Mouse (Mus musculus) forebrain, embryonic 15.5 days (tissue): ENCODE data around the gene Xirp1. TPM values are rescaled to one million over a fixed set of nuclear protein-coding genes. Genes with fewer than 3 reads are reported as not detected.

Source experiments
- ATAC-seq: fragments of 200-750 bp; cut with Nextera tagmentation; replicated peaks from 2 replicates; pipeline ENCODE4 v1.8.0; 2017; ENCODE audit warnings: mild to moderate bottlenecking, moderate TSS enrichment, moderate library complexity
- H3K27ac ChIP-seq: fragments of 300-500 bp; sonication (generic); replicated peaks from 2 replicates; pipeline ENCODE4 v1.5.1; 2015; ENCODE audit warnings: mild to moderate bottlenecking, inconsistent platforms
- H3K27me3 ChIP-seq: fragments of 300-500 bp; sonication (generic); 2 replicates; pipeline ENCODE4 v1.6.1; 2015; ENCODE audit warnings: inconsistent platforms
- H3K36me3 ChIP-seq: fragments of 300-500 bp; sonication (generic); 2 replicates; pipeline ENCODE4 v1.6.1; 2015; ENCODE audit warnings: mild to moderate bottlenecking, inconsistent platforms
- H3K4me1 ChIP-seq: fragments of 300-500 bp; sonication (generic); 2 replicates; pipeline ENCODE4 v1.6.1; 2015; ENCODE audit warnings: inconsistent platforms
- H3K4me2 ChIP-seq: fragments of 300-500 bp; sonication (generic); replicated peaks from 2 replicates; pipeline ENCODE4 v1.6.1; 2015; ENCODE audit warnings: mild to moderate bottlenecking, inconsistent platforms
- H3K4me3 ChIP-seq: fragments of 300-500 bp; sonication (generic); 2 replicates; pipeline ENCODE4 v1.5.1; 2015; ENCODE audit warnings: mild to moderate bottlenecking, inconsistent platforms
- H3K9ac ChIP-seq: fragments of 300-500 bp; sonication (generic); replicated peaks from 2 replicates; pipeline ENCODE4 v1.6.1; 2015; ENCODE audit warnings: mild to moderate bottlenecking, inconsistent platforms
- H3K9me3 ChIP-seq: fragments of 300-500 bp; sonication (generic); 2 replicates; pipeline ENCODE4 v1.6.1; 2016; ENCODE audit warnings: inconsistent platforms
- WGBS: fragments of 180-500 bp; shearing (Covaris S2); methylation state at CpG from one replicate; pipeline ENCODE4 v1.1.7; 2015; ENCODE audit warnings: mixed read lengths; 5-methylcytosine and 5-hydroxymethylcytosine counted together
- polyA plus RNA-seq: library from polyadenylated mRNA; unstranded; fragments of >200 nt; fragmentation: Nextera tagmentation; extraction: Ambion mirVana; gene quantifications from 2 replicates; pipeline ENCODE4 v1.2.1, GENCODE M21; 2015

Gene Xirp1
- polyA plus RNA-seq, 1 experiment from 2014 or later: not detected

DNA sequence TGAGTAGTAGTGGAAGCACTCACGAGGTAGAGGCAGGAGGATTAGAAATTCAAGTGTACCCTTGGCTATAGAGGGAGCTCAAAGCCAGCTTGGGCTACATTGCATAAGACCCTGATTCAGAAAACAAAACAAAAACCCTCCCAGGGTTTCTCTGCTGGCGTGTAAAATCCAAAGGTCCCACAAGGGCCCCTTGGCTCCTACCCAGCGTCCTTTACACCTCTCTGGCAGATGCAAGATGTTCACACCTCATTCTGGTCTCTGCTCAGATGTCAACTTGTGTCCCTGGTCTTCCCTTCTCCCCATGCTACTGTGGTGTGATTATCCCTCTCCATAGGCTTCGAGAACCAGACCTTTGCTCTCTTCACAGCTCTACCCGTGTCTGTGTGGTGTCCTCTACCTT lies 22.6 kb downstream of the Xirp1 start:
- 75% methylated on average over 5 of the region's 5 CpGs for WGBS

DNA sequence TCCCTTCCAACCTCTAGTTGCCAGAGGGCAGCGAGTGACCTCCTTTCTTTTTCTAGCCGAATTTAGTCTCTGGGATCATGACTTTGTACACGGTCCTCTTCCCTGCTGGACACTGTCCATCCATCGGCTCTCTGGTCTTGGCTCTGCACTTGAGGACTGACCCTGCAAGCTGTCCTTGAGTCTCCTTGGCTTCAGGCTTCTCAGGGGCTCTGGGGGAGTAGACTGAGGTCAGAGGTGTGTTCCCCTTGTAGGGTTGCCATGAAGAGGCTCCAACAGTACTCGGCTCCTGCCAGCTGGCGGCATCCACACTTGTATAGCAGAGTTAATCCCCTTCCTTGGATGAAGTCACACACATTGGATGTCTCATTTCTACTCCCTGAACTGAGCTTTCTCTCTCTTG lies 23.8 kb downstream of the Xirp1 start:
- Histone ChIP-seq H3K4me2 (no peak overlapping the region), H3K36me3 (no peaks in the 10 kb centered on the region), H3K27ac (no peak overlapping the region), H3K9ac (no peak overlapping the region), H3K9me3 (no peaks in the 10 kb centered on the region), H3K4me3 (no peak overlapping the region), H3K4me1 (peaks cover 13% of the 10 kb centered on the region), H3K27me3 (no peaks in the 10 kb centered on the region)
- no peak for ATAC-seq
- 70% methylated on average over 6 of the region's 6 CpGs for WGBS

More for the DNA sequence above, 22.6 kb downstream of the Xirp1 start:
- Histone ChIP-seq H3K27ac (no peak overlapping the region), H3K4me3 (no peak overlapping the region), H3K9ac (no peak overlapping the region), H3K27me3 (no peaks in the 10 kb centered on the region), H3K36me3 (no peaks in the 10 kb centered on the region), H3K4me2 (no peak overlapping the region), H3K4me1 (peaks cover 13% of the 10 kb centered on the region), H3K9me3 (no peaks in the 10 kb centered on the region)
- ATAC-seq: no peak

DNA sequence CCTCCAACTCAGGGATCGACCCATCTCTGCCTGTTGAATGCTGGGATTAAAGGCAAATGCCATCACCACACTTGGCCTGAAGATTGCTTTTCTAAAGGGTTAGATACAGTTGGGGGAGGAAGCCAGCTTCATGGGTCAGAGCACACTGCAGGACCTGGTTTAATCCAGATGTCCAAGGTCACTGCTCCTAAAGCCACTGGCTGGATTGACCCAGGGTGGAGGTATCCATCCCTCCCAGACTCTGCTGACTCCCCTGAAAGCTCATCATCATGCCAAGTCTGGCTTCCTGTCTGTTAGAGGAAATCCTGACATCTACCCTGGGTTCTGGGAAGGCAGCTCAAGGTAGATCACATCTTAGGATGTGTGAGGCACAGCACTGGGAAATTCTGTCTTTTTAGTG lies 24.6 kb downstream of the Xirp1 start:
- Histone ChIP-seq H3K4me3 (no peak overlapping the region), H3K9me3 (no peaks in the 10 kb centered on the region), H3K4me1 (peaks cover 9% of the 10 kb centered on the region), H3K27me3 (no peaks in the 10 kb centered on the region), H3K9ac (no peak overlapping the region), H3K4me2 (no peak overlapping the region), H3K36me3 (no peaks in the 10 kb centered on the region), H3K27ac (no peak overlapping the region)
- WGBS: 88% methylated on average over 1 of the region's 1 CpGs
- ATAC-seq: no peak

DNA sequence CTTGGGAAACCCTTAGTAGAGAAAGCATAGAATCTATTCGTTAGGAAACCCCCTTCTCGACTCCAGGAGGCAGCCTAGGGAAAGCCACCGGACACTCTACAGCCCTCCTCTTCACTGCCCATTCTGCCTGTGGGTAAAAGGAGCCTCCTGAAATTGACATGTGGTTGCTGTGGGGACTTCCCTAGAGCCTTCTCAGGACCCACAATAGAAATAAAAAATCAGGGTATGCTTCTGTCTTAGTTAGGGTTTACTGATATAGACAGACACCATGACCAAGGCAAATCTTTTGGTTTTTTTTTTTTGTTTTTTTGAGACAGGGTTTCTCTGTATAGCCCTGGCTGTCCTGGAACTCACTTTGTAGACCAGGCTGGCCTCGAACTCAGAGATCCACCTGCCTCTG lies 27.3 kb downstream of the Xirp1 start:
- Histone ChIP-seq H3K9ac (no peak overlapping the region), H3K36me3 (no peaks in the 10 kb centered on the region), H3K9me3 (no peaks in the 10 kb centered on the region), H3K4me1 (no peaks in the 10 kb centered on the region), H3K27me3 (no peaks in the 10 kb centered on the region), H3K4me2 (no peak overlapping the region), H3K27ac (no peak overlapping the region), H3K4me3 (no peak overlapping the region)
- no peak for ATAC-seq
- WGBS: 86% methylated on average over 4 of the region's 4 CpGs

DNA sequence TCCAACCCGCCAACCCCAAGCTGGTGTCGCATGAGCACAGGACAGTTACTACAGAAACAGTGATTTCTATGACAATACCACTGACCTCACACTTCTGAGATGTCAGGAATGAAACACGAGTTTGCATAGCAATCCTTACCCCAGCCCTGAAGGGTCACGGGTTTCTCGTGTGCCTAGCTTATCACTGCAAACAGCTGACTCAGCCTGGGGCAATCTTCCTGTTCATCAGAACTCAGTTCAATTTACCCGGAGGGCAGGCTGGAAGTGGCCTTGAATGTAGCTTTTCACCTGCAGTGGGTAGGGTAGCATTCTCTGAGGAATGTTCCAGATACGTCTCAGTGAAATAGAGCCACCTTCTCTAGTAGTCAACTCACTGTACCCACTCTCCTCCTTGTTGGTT lies 29.2 kb downstream of the Xirp1 start:
- H3K4me3 ChIP-seq: no peak overlapping the region
- no peak for ATAC-seq
- H3K9ac ChIP-seq: no peak overlapping the region
- H3K36me3 ChIP-seq: no peaks in the 10 kb centered on the region
- H3K27me3 ChIP-seq: no peaks in the 10 kb centered on the region
- H3K4me1 ChIP-seq: no peaks in the 10 kb centered on the region
- no peak overlapping the region for H3K27ac ChIP-seq
- H3K4me2 ChIP-seq: no peak overlapping the region
- no peaks in the 10 kb centered on the region for H3K9me3 ChIP-seq
- 86% methylated on average over 7 of the region's 7 CpGs for WGBS

DNA sequence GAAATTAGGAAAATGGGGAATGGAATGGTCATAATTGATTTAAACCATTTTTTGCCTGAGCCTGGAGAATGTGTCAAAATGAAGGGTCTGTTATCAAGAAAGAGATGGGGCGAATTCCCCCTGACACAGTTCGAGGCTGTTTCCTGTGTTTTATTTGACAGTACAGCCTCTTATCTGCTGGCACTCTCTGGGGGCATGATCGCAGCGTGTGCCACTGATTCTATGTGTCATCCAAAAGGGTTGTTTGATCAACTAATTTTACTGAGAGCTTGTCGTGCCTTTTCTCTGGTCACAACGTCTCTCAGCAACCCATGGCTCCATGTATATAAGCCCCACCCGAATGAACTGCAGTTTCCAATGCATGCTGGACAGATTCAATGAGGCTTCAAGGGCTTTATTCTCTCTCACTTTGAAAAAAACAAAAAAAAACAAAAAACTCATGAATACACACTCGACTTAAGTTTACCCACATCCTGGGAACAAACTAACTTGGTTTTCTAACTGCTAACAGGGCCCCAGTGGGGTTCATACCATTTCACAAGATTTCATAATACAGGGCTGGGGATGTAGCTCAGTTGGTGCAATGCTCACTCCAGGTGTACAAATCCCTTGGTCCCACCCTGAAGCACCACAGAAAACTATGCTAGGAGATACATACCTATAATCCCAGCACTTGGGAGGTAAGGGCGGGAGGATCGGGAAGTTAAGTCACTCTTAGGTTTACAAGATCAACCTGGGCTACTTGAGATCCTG lies 30.1 kb downstream of the Xirp1 start:
- no peak for ATAC-seq
- no peak overlapping the region for H3K4me2 ChIP-seq
- H3K9me3 ChIP-seq: no peaks in the 10 kb centered on the region
- H3K27ac ChIP-seq: no peak overlapping the region
- no peak overlapping the region for H3K4me3 ChIP-seq
- no peaks in the 10 kb centered on the region for H3K36me3 ChIP-seq
- H3K9ac ChIP-seq: no peak overlapping the region
- no peaks in the 10 kb centered on the region for H3K4me1 ChIP-seq
- H3K27me3 ChIP-seq: no peaks in the 10 kb centered on the region
- WGBS: 68% methylated on average over 10 of the region's 10 CpGs

DNA sequence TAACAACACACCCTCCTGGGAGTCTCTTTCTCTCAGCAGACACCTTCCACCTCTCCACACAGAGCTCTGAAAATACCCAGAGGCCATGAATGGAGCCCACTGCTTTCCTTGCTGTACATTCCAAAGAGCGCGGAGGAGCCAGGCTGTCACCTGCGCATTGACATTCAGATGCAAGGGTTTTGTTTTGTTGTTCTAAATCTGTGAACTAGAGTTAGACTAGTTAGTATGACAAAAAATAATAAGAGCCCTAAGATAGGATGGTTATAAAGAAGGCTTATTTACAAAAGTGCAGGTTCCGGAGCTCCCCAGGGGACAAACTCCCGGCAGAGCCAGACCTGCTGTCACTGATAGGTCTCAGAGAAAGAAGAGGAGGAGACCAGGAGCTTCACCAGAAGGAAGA lies 32.1 kb downstream of the Xirp1 start:
- H3K9me3 ChIP-seq: no peaks in the 10 kb centered on the region
- no peak overlapping the region for H3K4me3 ChIP-seq
- WGBS: 15% methylated on average over 5 of the region's 5 CpGs
- no peak for ATAC-seq
- no peak overlapping the region for H3K9ac ChIP-seq
- H3K4me1 ChIP-seq: no peaks in the 10 kb centered on the region
- H3K36me3 ChIP-seq: no peaks in the 10 kb centered on the region
- H3K27me3 ChIP-seq: no peaks in the 10 kb centered on the region
- H3K27ac ChIP-seq: no peak overlapping the region
- no peak overlapping the region for H3K4me2 ChIP-seq

DNA sequence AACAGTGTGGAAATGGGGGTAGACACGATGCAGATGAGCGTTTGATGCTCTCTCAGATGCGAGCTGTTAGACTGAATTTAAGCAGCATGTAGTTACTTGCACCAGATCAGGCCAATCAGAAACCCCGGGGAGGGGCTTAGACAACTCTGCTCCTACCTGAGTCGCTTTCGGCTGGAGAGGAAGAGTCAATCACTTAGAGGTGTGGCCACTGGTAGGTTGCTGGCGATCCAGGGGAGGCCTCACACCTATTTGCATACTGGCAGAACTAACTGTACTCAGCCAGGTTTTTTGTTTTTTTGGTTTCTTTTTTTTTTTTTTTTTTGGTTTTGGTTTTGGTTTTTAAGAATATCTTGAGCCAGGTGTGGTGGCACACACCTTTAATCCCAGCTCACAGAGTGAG lies 35.1 kb downstream of the Xirp1 start:
- ATAC-seq: no peak
- no peak overlapping the region for H3K9ac ChIP-seq
- 56% methylated on average over 7 of the region's 7 CpGs for WGBS
- no peak overlapping the region for H3K27ac ChIP-seq
- H3K4me2 ChIP-seq: no peak overlapping the region
- H3K27me3 ChIP-seq: no peaks in the 10 kb centered on the region
- no peaks in the 10 kb centered on the region for H3K9me3 ChIP-seq
- H3K4me1 ChIP-seq: peaks cover 9% of the 10 kb centered on the region
- H3K4me3 ChIP-seq: no peak overlapping the region
- H3K36me3 ChIP-seq: no peaks in the 10 kb centered on the region

DNA sequence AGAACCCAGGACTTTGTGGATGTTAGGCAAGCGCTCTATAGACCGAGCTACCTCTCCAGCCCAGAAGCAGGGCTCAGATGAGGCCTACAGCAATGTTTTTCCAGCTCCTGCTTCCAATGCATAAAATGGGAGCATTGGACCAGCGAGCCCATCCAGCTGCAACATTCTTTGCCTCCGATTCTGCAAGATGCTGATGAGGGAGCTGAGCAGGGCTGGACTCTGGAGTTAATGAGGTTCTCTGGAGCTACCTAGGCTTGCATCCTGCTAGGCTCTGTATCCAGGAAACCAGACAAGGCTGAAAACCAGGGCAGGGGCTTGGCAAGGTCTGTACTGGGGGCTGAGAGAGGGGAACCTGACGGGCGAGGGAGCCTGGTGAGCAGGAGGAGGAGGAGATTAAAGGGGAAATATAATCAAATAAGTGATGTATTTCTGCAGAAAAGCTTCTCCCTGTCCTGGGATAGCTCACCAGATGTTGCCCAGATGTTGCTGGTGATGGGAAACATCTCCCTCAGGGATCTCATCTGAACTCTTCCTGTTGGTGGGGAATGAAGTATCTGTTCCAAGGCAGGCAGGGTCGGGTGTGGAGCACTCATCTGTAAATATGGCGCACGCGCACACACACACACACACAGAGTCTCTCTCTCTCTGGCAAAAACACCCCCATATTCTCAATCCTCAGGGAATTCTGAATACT lies 37.4 kb downstream of the Xirp1 start:
- Histone ChIP-seq H3K4me2 (no peak overlapping the region), H3K9ac (no peak overlapping the region), H3K4me3 (no peak overlapping the region), H3K27ac (no peak overlapping the region), H3K36me3 (no peaks in the 10 kb centered on the region), H3K4me1 (peaks cover 32% of the 10 kb centered on the region), H3K9me3 (no peaks in the 10 kb centered on the region), H3K27me3 (no peaks in the 10 kb centered on the region)
- no peak for ATAC-seq
- 80% methylated on average over 10 of the region's 10 CpGs for WGBS

DNA sequence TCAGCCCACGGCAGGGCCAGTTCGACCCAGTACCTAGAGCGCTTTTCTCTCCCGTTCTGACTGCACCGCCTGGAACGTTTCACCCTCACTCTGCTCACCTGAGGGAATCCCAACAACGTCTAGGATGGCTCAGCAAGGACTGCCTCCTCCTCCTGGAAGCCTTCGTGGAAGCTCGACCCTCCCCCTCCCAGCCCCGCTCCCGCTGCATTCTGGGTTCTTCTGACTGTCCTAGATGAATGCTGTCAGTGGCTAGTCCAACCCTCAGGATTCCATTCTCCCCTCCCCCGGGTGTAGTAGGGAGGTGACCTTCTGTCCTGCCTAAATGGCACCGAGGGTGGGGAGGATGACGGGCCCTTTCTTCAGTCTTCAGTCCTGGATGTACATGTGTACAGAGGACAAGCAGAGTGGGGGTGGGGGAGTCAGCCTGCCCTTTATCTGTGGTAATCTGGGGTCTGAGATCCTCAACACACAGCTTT lies 38.8 kb downstream of the Xirp1 start, which contains the start of gene Csrnp1:
TSS of gene Csrnp1 (minus strand) at position 123 of the 476 bp plus-strand sequence.
- no peaks in the 10 kb centered on the region for H3K36me3 ChIP-seq
- H3K27ac ChIP-seq: 0 out of 2 replicates have a peak within 1 kb of the TSS, but pooled peaks have one; percentile 18
- peak within 1 kb of the TSS; percentile 59 for H3K9ac ChIP-seq
- peak within 1 kb of the TSS; percentile 93 for H3K4me2 ChIP-seq
- H3K4me3 ChIP-seq: peak within 1 kb of the TSS; percentile 75
- 9% methylated on average over 14 of the region's 14 CpGs for WGBS
- H3K9me3 ChIP-seq: no peaks in the 10 kb centered on the region
- H3K27me3 ChIP-seq: no peaks in the 10 kb centered on the region
- H3K4me1 ChIP-seq: peaks cover 38% of the 10 kb centered on the region
- ATAC-seq: no peak

DNA sequence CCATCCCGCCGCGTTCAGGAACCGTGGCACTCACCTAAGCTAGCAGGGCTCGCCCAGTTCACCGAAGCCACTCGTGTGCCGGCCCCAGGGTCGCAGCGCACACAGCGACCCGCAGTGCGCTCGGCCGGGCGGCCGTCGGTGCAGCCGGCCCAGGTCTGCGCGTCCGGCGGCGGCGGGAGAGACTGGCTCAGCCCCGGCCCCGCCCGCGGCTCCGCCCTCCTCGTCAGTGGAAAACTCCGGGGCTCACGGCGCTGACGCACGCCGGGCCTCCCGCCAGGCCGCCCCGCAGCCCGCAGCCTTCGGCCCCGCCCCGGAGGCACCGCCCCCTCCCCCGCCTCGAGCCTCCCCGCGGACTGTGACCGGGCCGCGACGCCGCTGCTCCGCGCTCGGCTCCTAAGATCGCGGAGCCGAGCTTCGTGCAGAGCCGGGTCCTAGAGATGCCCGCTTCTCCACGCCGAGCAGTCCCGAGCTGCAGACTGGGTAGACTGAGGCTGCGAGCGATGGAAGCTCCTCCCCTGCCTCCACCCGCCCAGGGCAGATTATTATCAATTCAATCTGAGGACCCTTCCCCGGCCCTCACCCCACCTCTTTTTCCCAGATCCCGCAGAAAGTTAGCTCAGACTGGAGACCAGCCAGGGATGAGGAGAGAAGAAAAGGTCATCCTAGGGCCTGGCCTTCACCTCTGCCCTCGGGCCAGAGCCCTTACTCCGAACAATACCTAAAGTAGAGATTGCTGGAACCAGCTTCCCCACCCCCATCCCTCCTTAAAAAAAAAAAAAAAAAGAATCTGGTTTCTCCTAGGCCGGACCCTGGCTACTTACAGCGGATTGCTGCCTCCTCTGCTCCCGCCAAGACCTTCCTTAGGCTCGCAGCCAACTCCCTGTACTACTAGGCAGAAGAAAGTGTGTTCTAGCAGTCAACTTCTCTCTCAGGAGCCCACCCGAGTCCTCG lies 39.5 kb downstream of the Xirp1 start:
- Histone ChIP-seq H3K4me1 (peaks cover 41% of the 10 kb centered on the region), H3K27me3 (no peaks in the 10 kb centered on the region), H3K27ac (0 out of 2 replicates have a peak overlapping the region, but pooled peaks have one; percentile 18), H3K9me3 (no peaks in the 10 kb centered on the region), H3K36me3 (no peaks in the 10 kb centered on the region), H3K9ac (peak overlapping the region; percentile 59), H3K4me2 (peak overlapping the region; percentile 93), H3K4me3 (peak overlapping the region; percentile 75)
- under 1% methylated on average over 73 of the region's 79 CpGs for WGBS
- ATAC-seq: peak; percentile 79
